Mouse (Mus musculus) liver, adult 2 months (tissue): ENCODE data around the gene Cdh22.

Experiments
- CTCF ChIP-seq: fragments of 200-500 bp; IDR thresholded peaks from 2 replicates; pipeline ENCODE4 v1.5.1; 2011; ENCODE audit warnings: low read depth, low read length, control low read depth
- POLR2A ChIP-seq: fragments of 200-500 bp; IDR thresholded peaks from 2 replicates; pipeline ENCODE4 v1.6.1; 2011; ENCODE audit warnings: low read length, control low read depth; ENCODE audit not compliant: insufficient read depth; ENCODE audit errors: extremely low read depth

- no peak for TF ChIP-seq CTCF
- no peak for TF ChIP-seq POLR2A
Measured at GRCm38 (mm10) chr2:165153006-165153405, 81.6 kb downstream of the Cdh22 start.
